11 mouse cellular contexts compared by ENCODE assay signal in genomic region chr3:122208296-122209225, GRCm38 (mm10). TPM values are rescaled to one million over a fixed set of nuclear protein-coding genes. Genes with fewer than 3 reads are reported as not detected.
DNase-seq lines count a peak whose midpoint lies in the region; ATAC-seq and TF ChIP-seq lines count a peak whose summit lies in the region.
"Had no signal": no experiment of that assay in that cellular context is flagged by ENCODE, and none has a peak within 500 bp of the region (broad histone marks: within the 10 kb centered on the region; RNA-seq: fewer than 3 reads in every experiment).

No protein-coding gene starts in this region.

- TF ChIP-seq CTCF in kidney, adult 2 months (conservative IDR thresholded peaks at IDR 0.05; ENCODE audit: insufficient read depth, insufficient read length, low read depth, low read length), result peak; percentile 24; the same call in 1 of the 2 replicates
- TF ChIP-seq CTCF in liver, postnatal 0 days (IDR thresholded peaks at IDR 0.05; ENCODE audit: low read depth), result no peak
- TF ChIP-seq CTCF in layer of hippocampus, adult 2 months (conservative IDR thresholded peaks at IDR 0.05), result no peak

- no peak for TF ChIP-seq EP300 in liver, postnatal 0 days (IDR thresholded peaks at IDR 0.05; ENCODE audit: low read depth)

- peak overlapping the region; percentile 43 for H3K4me2 ChIP-seq in liver, postnatal 0 days (ENCODE audit: low read depth, low read length)
- H3K4me2 ChIP-seq: forebrain, embryonic 12.5 days had no signal

- no peak overlapping the region for H3K4me3 ChIP-seq in kidney, adult 2 months (ENCODE audit: insufficient read depth, low read depth, low read length)
- H3K4me3 ChIP-seq in liver, postnatal 0 days (ENCODE audit: low read depth, low read length), result no peak overlapping the region
- no peak overlapping the region for H3K4me3 ChIP-seq in layer of hippocampus, adult 2 months
- H3K4me3 ChIP-seq: forebrain, embryonic 12.5 days had no signal

- no peaks in the 10 kb centered on the region for H3K27me3 ChIP-seq in kidney, adult 2 months (replicated peaks; ENCODE audit: control insufficient read depth, insufficient read depth, low read length)
- H3K27me3 ChIP-seq in liver, postnatal 0 days (ENCODE audit: insufficient read depth, low read length), result no peaks in the 10 kb centered on the region
- H3K27me3 ChIP-seq: forebrain, embryonic 12.5 days had no signal

- H3K27ac ChIP-seq in kidney, adult 2 months (ENCODE audit: insufficient read depth, low read depth, low read length), result peak overlapping the region; percentile 61
- peak overlapping the region; percentile 70 for H3K27ac ChIP-seq in liver, postnatal 0 days (ENCODE audit: low read depth)
- no peak overlapping the region for H3K27ac ChIP-seq in layer of hippocampus, adult 2 months
- H3K27ac ChIP-seq: forebrain, embryonic 12.5 days; macrophage had no signal

- ATAC-seq in liver, postnatal 0 days, result no peak

- H3K36me3 ChIP-seq in kidney, adult 2 months (ENCODE audit: control insufficient read depth, insufficient read depth, low read length), result no peaks in the 10 kb centered on the region
- H3K36me3 ChIP-seq in liver, postnatal 0 days (replicated peaks; ENCODE audit: insufficient read depth, low read length), result no peaks in the 10 kb centered on the region
- H3K36me3 ChIP-seq: forebrain, embryonic 12.5 days had no signal

- H3K9ac ChIP-seq in liver, postnatal 0 days (replicated peaks), result no peak overlapping the region
- H3K9ac ChIP-seq: forebrain, embryonic 12.5 days had no signal

- TF ChIP-seq POLR2A in kidney, adult 2 months (IDR thresholded peaks at IDR 0.05; ENCODE audit: low read depth, low read length), result no peak

- peaks cover 34% of the 10 kb centered on the region for H3K4me1 ChIP-seq in kidney, adult 2 months (ENCODE audit: control insufficient read depth, insufficient read depth, low read length)
- H3K4me1 ChIP-seq in liver, postnatal 0 days (ENCODE audit: insufficient read depth), result peaks cover 5% of the 10 kb centered on the region; the same call in 1 of the 2 replicates
- H3K4me1 ChIP-seq: forebrain, embryonic 12.5 days had no signal

- no peaks in the 10 kb centered on the region for H3K9me3 ChIP-seq in liver, postnatal 0 days (ENCODE audit: low read length)
- H3K9me3 ChIP-seq: forebrain, embryonic 12.5 days had no signal

- 62% methylated on average over 15 of the region's 15 CpGs for WGBS in kidney, adult 2 months
- WGBS in liver, postnatal 0 days (ENCODE audit: insufficient replicate concordance), result 53% methylated on average over 15 of the region's 15 CpGs

- no peak for DNase-seq in kidney, adult 2 months
- DNase-seq in kidney, postnatal 36 days, result no peak
- DNase-seq in 416B (ENCODE audit: low read depth) (peak; percentile 35), adipocyte (ENCODE audit: low spot score) (peak; percentile 29)
- DNase-seq in liver, postnatal 0 days, result no peak
- no peak for DNase-seq in layer of hippocampus, adult 2 months (ENCODE audit: low spot score in 2 of 2)
- no peak for DNase-seq in right cerebral cortex, adult 2 months (ENCODE audit: low spot score in 2 of 2)
- DNase-seq: heart, postnatal 36 days; thymus, postnatal 14 days had no signal

RNA-seq across cellular contexts. Expression of gene Gclm, which starts 36.8 kb away (rescaled TPM):
- polyA plus RNA-seq in kidney, adult 2 months (2012; rRNA removed), result 227 and 313 TPM in 2 replicates
- 391 and 407 TPM in 2 replicates for polyA plus RNA-seq in liver, postnatal 0 days (2015; fragmentation: Nextera tagmentation; extraction: Ambion mirVana)
- total RNA-seq in layer of hippocampus, adult 2 months (2021), result 10 to 100 TPM; 53.3 to 70.3 TPM

Comparison
In these comparisons a context has a peak if more than half of its experiments do, and no peak if none do; other contexts are left out.
1. DNase-seq: peak in 416B (single experiment) and adipocyte (single experiment); none in kidney, adult 2 months (single experiment), kidney, postnatal 36 days (0 of 2), liver, postnatal 0 days (single experiment), layer of hippocampus, adult 2 months (0 of 2) and right cerebral cortex, adult 2 months (0 of 2).